Mouse (Mus musculus) MEL (cell line): ENCODE results near the gene Homer2. TPM values are rescaled to one million over a fixed set of nuclear protein-coding genes. Genes with fewer than 3 reads are reported as not detected.

Experiments
- DNase-seq: peaks from one replicate; pipeline ENCODE4 v3.0.0; 2011; ENCODE audit warnings: low read depth, low spot score
- H3K27ac ChIP-seq: 2 replicates; pipeline ENCODE4 v1.5.1; 2012; ENCODE audit warnings: low read depth, mild to moderate bottlenecking, control low read depth, low read length, moderate library complexity; ENCODE audit not compliant: control insufficient read depth
- H3K27me3 ChIP-seq, 2 experiments: fragments of 150-350 bp in 1 of 2; sonication (generic) in 1 of 2; 2 replicates each; pipeline ENCODE4 v1.6.1; 2012; ENCODE audit warnings: low read length in 2 of 2, mild to moderate bottlenecking in 2 of 2, improper control_type of control experiment in 1 of 2, moderate library complexity in 1 of 2; ENCODE audit not compliant: insufficient read depth in 2 of 2, control insufficient read depth in 1 of 2
- H3K36me3 ChIP-seq, 2 experiments: 2 replicates each; pipeline ENCODE4 v1.6.1; 2012 to 2014; ENCODE audit warnings: low read length in 2 of 2, improper control_type of control experiment in 1 of 2, inconsistent platforms in 1 of 2, mild to moderate bottlenecking in 1 of 2; ENCODE audit not compliant: insufficient read depth in 2 of 2, control insufficient read depth in 1 of 2
- H3K4me1 ChIP-seq, 2 experiments: fragments of 150-350 bp in 1 of 2; sonication (generic) in 1 of 2; 2 replicates each; pipeline ENCODE4 v1.6.1; 2012; ENCODE audit warnings: low read length in 2 of 2, improper control_type of control experiment in 1 of 2, mild to moderate bottlenecking in 1 of 2; ENCODE audit not compliant: insufficient read depth in 2 of 2, control insufficient read depth in 1 of 2
- H3K4me3 ChIP-seq, 2 experiments: fragments of 150-350 bp in 1 of 2; sonication (generic) in 1 of 2; 2 replicates each; pipeline ENCODE4 v1.5.1; 2012; ENCODE audit warnings: low read depth in 2 of 2, low read length in 2 of 2, mild to moderate bottlenecking in 2 of 2, moderate library complexity in 2 of 2, control low read depth in 1 of 2, improper control_type of control experiment in 1 of 2; ENCODE audit not compliant: control insufficient read depth in 1 of 2, insufficient read depth in 1 of 2
- H3K79me2 ChIP-seq: 2 replicates; pipeline ENCODE4 v1.6.1; 2012; ENCODE audit warnings: mild to moderate bottlenecking, low read length, moderate library complexity; ENCODE audit not compliant: control insufficient read depth, poor library complexity, insufficient read depth
- H3K9ac ChIP-seq: 2 replicates; pipeline ENCODE4 v1.6.1; 2012; ENCODE audit warnings: low read depth, mild to moderate bottlenecking, control low read depth, low read length, moderate library complexity; ENCODE audit not compliant: control insufficient read depth, poor library complexity, severe bottlenecking
- H3K9me3 ChIP-seq: fragments of 150-350 bp; sonication (generic); replicated peaks from 2 replicates; pipeline ENCODE4 v1.6.1; 2012; ENCODE audit warnings: mild to moderate bottlenecking, low read length, improper control_type of control experiment, moderate library complexity; ENCODE audit not compliant: insufficient read depth
- BHLHE40 ChIP-seq: IDR thresholded peaks from 2 replicates; pipeline ENCODE4 v1.6.1; 2012; ENCODE audit warnings: low read depth, mild to moderate bottlenecking, inconsistent platforms, low read length, improper control_type of control experiment, borderline replicate concordance
- CHD2 ChIP-seq: IDR thresholded peaks from 2 replicates; pipeline ENCODE4 v1.6.1; 2011; ENCODE audit warnings: low read length, improper control_type of control experiment
- E2F4 ChIP-seq: IDR thresholded peaks from 2 replicates; pipeline ENCODE4 v1.6.1; 2011; ENCODE audit warnings: low read depth, low read length, improper control_type of control experiment, borderline replicate concordance
- EP300 ChIP-seq, 2 experiments: IDR thresholded peaks; 2 replicates each; pipeline ENCODE4 v1.6.1; 2011; ENCODE audit warnings: improper control_type of control experiment in 2 of 2, low read length in 2 of 2, low read depth in 1 of 2, mild to moderate bottlenecking in 1 of 2
- ETS1 ChIP-seq: IDR thresholded peaks from 2 replicates; pipeline ENCODE4 v1.6.1; 2012; ENCODE audit warnings: low read depth, mild to moderate bottlenecking, inconsistent platforms, low read length, improper control_type of control experiment, moderate library complexity
- GATA1 ChIP-seq: IDR thresholded peaks from 2 replicates; pipeline ENCODE4 v1.6.1; 2011; ENCODE audit warnings: low read depth, low read length, improper control_type of control experiment
- HCFC1 ChIP-seq: IDR thresholded peaks from 2 replicates; pipeline ENCODE4 v1.6.1; 2012; ENCODE audit warnings: low read depth, mild to moderate bottlenecking, inconsistent platforms, low read length, improper control_type of control experiment, moderate library complexity
- KAT2A ChIP-seq: conservative IDR thresholded peaks from 2 replicates; pipeline ENCODE4 v1.6.1; 2012; ENCODE audit warnings: low read depth, low read length, improper control_type of control experiment, inconsistent platforms
- MAX ChIP-seq: IDR thresholded peaks from 2 replicates; pipeline ENCODE4 v1.6.1; 2011; ENCODE audit warnings: low read length, improper control_type of control experiment
- MAZ ChIP-seq: IDR thresholded peaks from 2 replicates; pipeline ENCODE4 v1.6.1; 2012; ENCODE audit warnings: low read depth, mild to moderate bottlenecking, inconsistent platforms, low read length, improper control_type of control experiment
- MXI1 ChIP-seq: IDR thresholded peaks from 2 replicates; pipeline ENCODE4 v1.6.1; 2011; ENCODE audit warnings: mild to moderate bottlenecking, low read depth, low read length, improper control_type of control experiment
- MYB ChIP-seq: IDR thresholded peaks from 2 replicates; pipeline ENCODE4 v1.6.1; 2011; ENCODE audit warnings: mild to moderate bottlenecking, low read depth, low read length, improper control_type of control experiment
- NELFE ChIP-seq: IDR thresholded peaks from 2 replicates; pipeline ENCODE4 v1.6.1; 2011; ENCODE audit warnings: low read depth, low read length, improper control_type of control experiment
- POLR2A ChIP-seq, 2 experiments: IDR thresholded peaks; 2 replicates each; pipeline ENCODE4 v1.6.1; 2011 to 2012; ENCODE audit warnings: low read length in 2 of 2, mild to moderate bottlenecking in 2 of 2, control low read depth in 1 of 2, improper control_type of control experiment in 1 of 2, low read depth in 1 of 2, moderate library complexity in 1 of 2; ENCODE audit not compliant: control insufficient read depth in 1 of 2, insufficient read depth in 1 of 2, poor library complexity in 1 of 2
- POLR2AphosphoS5 ChIP-seq: IDR thresholded peaks from 2 replicates; pipeline ENCODE4 v1.6.1; 2012; ENCODE audit warnings: low read depth, borderline replicate concordance, mild to moderate bottlenecking, inconsistent platforms, low read length, moderate library complexity, mixed read lengths
- RCOR1 ChIP-seq: IDR thresholded peaks from 2 replicates; pipeline ENCODE4 v1.6.1; 2012; ENCODE audit warnings: low read depth, mild to moderate bottlenecking, inconsistent platforms, low read length, improper control_type of control experiment
- SIN3A ChIP-seq: IDR thresholded peaks from 2 replicates; pipeline ENCODE4 v1.6.1; 2012; ENCODE audit warnings: low read length, improper control_type of control experiment, inconsistent platforms
- TBP ChIP-seq: IDR thresholded peaks from 2 replicates; pipeline ENCODE4 v1.8.0; 2011; ENCODE audit warnings: low read depth, low read length, improper control_type of control experiment
- USF1 ChIP-seq: IDR thresholded peaks from 2 replicates; pipeline ENCODE4 v1.6.1; 2014; ENCODE audit warnings: low read depth, mild to moderate bottlenecking, inconsistent platforms, low read length, improper control_type of control experiment, moderate library complexity
- ZC3H11A ChIP-seq: IDR thresholded peaks from 2 replicates; pipeline ENCODE4 v1.6.1; 2012; ENCODE audit warnings: low read depth, mild to moderate bottlenecking, inconsistent platforms, low read length, improper control_type of control experiment
- ZNF384 ChIP-seq: IDR thresholded peaks from 2 replicates; pipeline ENCODE4 v1.6.1; 2012; ENCODE audit warnings: low read depth, mild to moderate bottlenecking, inconsistent platforms, low read length, improper control_type of control experiment
- polyA plus RNA-seq, 2 experiments: library from polyadenylated mRNA; stranded (reverse) in 1 of 2; unstranded in 1 of 2; fragments of >175 nt in 1 of 2; fragments of >200 nt in 1 of 2; gene quantifications; 2 replicates each; pipeline versions ENCODE4 v1.2.1 to v1.2.4; 2012; ENCODE audit warnings: low replicate concordance in 2 of 2, low read depth in 1 of 2; ENCODE audit not compliant: insufficient read length in 2 of 2, insufficient read depth in 1 of 2, missing spikeins in 1 of 2
- total RNA-seq: library from RNA; depleted of rRNA; stranded (reverse); fragments of 300-350 nt; gene quantifications from 2 replicates; pipeline ENCODE4 v1.2.3, GENCODE M21; 2012

The Homer2 gene
- total and polyA plus RNA-seq, 3 experiments: 18.4 to 39.0 TPM; not detected in 1

GRCm38 (mm10) chr7:81663057-81663456 is 44.3 kb downstream of the Homer2 start:
- TF ChIP-seq POLR2A (IDR thresholded peaks at IDR 0.05; ENCODE audit: control insufficient read depth in 1 of 2, insufficient read depth in 1 of 2, low read depth in 1 of 2, low read length in 2 of 2, poor library complexity in 1 of 2): no peak
- TF ChIP-seq MYB: no peak
- no peak for TF ChIP-seq NELFE
- TF ChIP-seq GATA1: peak; percentile 64
- peak in 1 of 2 experiments; percentile 34; a peak in 1 of 4 replicates for TF ChIP-seq EP300 (IDR thresholded peaks at IDR 0.05; ENCODE audit: low read depth in 1 of 2, low read length in 2 of 2)
- peak; percentile 48; the same call in 1 of the 2 replicates for TF ChIP-seq ETS1
- peak; percentile 94 for TF ChIP-seq MXI1
- TF ChIP-seq CHD2: no peak
- TF ChIP-seq ZNF384: peak; percentile 56
- TF ChIP-seq SIN3A: peak; percentile 88
- TF ChIP-seq BHLHE40: no peak
- no peak for TF ChIP-seq E2F4
- no peak for TF ChIP-seq USF1
- no peak for TF ChIP-seq ZC3H11A
- no peak for TF ChIP-seq RCOR1
- TF ChIP-seq MAX: peak; percentile 79; the same call in 1 of the 2 replicates
- no peak for TF ChIP-seq HCFC1
- TF ChIP-seq TBP: no peak
- TF ChIP-seq, all 39 proteins: peak for 7
- Histone ChIP-seq H3K27ac (0 out of 2 replicates have a peak overlapping the region, but pooled peaks have one; percentile 25), H3K27me3 (no peaks in the 10 kb centered on the region), H3K4me1 (peaks cover 13 to 16% of the 10 kb centered on the region in 2 experiments; a peak in 3 of 4 replicates), H3K4me3 (peak overlapping the region; percentile 25 to 47), H3K79me2 (peaks cover 1% of the 10 kb centered on the region; the same call in 1 of the 2 replicates), H3K36me3 (peaks cover 0 to 19% of the 10 kb centered on the region in 2 experiments; a peak in 2 of 4 replicates), H3K9me3 (no peaks in the 10 kb centered on the region), H3K9ac (peak overlapping the region; percentile 16)
- peak; percentile 45 for DNase-seq

- no peaks in the 10 kb centered on the region; the same call in 1 of the 2 replicates for H3K79me2 ChIP-seq
- H3K4me3 ChIP-seq: no peak overlapping the region
- peaks cover 0 to 5% of the 10 kb centered on the region in 2 experiments; a peak in 2 of 4 replicates for H3K36me3 ChIP-seq
- H3K27ac ChIP-seq: no peak overlapping the region
- no peaks in the 10 kb centered on the region for H3K9me3 ChIP-seq
- H3K27me3 ChIP-seq: no peaks in the 10 kb centered on the region
- TF ChIP-seq MAZ (no peak), MYB (no peak), POLR2AphosphoS5 (no peak), KAT2A (no peak), EP300 (IDR thresholded peaks at IDR 0.05; ENCODE audit: low read depth in 1 of 2, low read length in 2 of 2) (no peak), ZC3H11A (no peak)
- DNase-seq: no peak
- peaks cover 3 to 5% of the 10 kb centered on the region in 2 experiments; a peak in 2 of 4 replicates for H3K4me1 ChIP-seq
- no peak overlapping the region for H3K9ac ChIP-seq
These were observed 49.5 kb downstream of the Homer2 start for GRCm38 (mm10) chr7:81657631-81658347.
